Mouse (Mus musculus) cerebellum, adult 18-20 months (tissue): ENCODE measurements around the gene Slc33a1.

Experiments
- DNase-seq, 2 experiments: peaks; one replicate each; pipeline ENCODE4 v3.0.0; 2021

Gene Slc33a1

GRCm38 (mm10) chr3:63897177-63897576, 67.4 kb downstream of the Slc33a1 start:
- no peak for DNase-seq

- no peak for DNase-seq
These were observed 68.3 kb downstream of the Slc33a1 start for GRCm38 (mm10) chr3:63896303-63896702.

- no peak for DNase-seq
These were observed 68.8 kb downstream of the Slc33a1 start for GRCm38 (mm10) chr3:63895786-63896185.

GRCm38 (mm10) chr3:63893677-63894076, 70.9 kb downstream of the Slc33a1 start:
- DNase-seq: no peak

- DNase-seq: no peak
These were observed 72.4 kb downstream of the Slc33a1 start for GRCm38 (mm10) chr3:63892154-63892553.
